Mouse (Mus musculus): ENCODE data around the gene C130050O18Rik. TPM values are rescaled to one million over a fixed set of nuclear protein-coding genes. Genes with fewer than 3 reads are reported as not detected.

C130050O18Rik gene
- total RNA-seq (2023) = 0.70 TPM

DNA sequence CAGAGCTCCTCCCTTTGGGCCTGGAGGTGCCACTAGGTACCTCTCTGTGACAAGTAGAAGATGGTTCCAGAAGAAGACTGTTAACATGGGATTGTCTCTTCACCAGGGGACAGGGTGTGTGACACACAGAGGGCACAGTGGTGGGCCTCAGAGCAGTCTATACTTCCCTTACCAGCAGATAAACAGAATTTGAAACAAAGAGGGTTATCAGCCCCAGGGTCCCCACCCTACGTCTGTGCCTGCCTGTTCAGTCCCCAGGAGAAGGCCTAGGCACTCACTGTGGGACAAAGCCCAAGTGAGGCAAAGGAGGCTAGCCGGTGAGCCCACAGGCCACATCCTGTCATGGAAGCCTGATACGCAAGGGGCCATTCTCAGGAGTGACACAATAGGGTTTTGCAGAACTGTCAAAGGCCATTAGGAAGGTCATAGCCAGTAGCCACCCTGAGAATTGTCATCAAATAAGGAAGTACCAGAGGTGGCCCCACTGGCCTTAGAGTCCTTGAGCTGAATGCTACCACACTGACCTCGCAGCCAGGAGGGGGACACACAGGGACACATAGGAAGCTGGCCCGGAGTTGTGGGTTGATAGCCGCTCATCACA is at the start of gene C130050O18Rik:
TSS of gene C130050O18Rik (plus strand) at position 480 of the 601 bp plus-strand sequence.

GRCm38 (mm10) chr5:139377468-139378270 is 27.4 kb upstream of the C130050O18Rik start, which contains the start of gene Gpr146:
TSS of gene Gpr146 (plus strand) at chr5:139377697.

GRCm38 (mm10) chr5:139423026-139423865 is 18.2 kb downstream of the C130050O18Rik start, which contains the start of gene Gper1:
TSS of gene Gper1 (plus strand) at chr5:139423151.

GRCm38 (mm10) chr5:139460384-139461067 is 55.4 kb downstream of the C130050O18Rik start, which contains the start of gene 3110082I17Rik:
TSS of gene 3110082I17Rik (minus strand) at chr5:139460527.

Other genes starting within 250 kb of the C130050O18Rik start
- 68.0 TPM for gene Sun1, start 204.6 kb upstream of the C130050O18Rik start, total RNA-seq (2023)
- gene Get4, start 153.0 kb upstream of the C130050O18Rik start, total RNA-seq (2023) = 46.6 TPM
- 3.9 TPM for gene Adap1, start 79.7 kb upstream of the C130050O18Rik start, total RNA-seq (2023)
- gene Cox19, start 53.9 kb upstream of the C130050O18Rik start, total RNA-seq (2023) = 21.9 TPM
- not detected for gene Cyp2w1, start 52.7 kb upstream of the C130050O18Rik start, total RNA-seq (2023)
- gene Gpr146, start 27.6 kb upstream of the C130050O18Rik start, total RNA-seq (2023) = 20.5 TPM
- gene Gper1, start 17.9 kb downstream of the C130050O18Rik start, total RNA-seq (2023) = not detected
- 2.2 TPM for gene 3110082I17Rik, start 55.2 kb downstream of the C130050O18Rik start, total RNA-seq (2023)
- gene Zfand2a, start 79.3 kb downstream of the C130050O18Rik start, total RNA-seq (2023) = 129 TPM
- gene Uncx, start 138.2 kb downstream of the C130050O18Rik start, total RNA-seq (2023) = not detected